Mouse (Mus musculus) heart, adult 11 months (tissue): Measurements from ENCODE around the gene Aste1.

ENCODE experiments used
- DNase-seq: peaks from one replicate; pipeline ENCODE4 v3.0.0; 2022

Gene Aste1

DNA sequence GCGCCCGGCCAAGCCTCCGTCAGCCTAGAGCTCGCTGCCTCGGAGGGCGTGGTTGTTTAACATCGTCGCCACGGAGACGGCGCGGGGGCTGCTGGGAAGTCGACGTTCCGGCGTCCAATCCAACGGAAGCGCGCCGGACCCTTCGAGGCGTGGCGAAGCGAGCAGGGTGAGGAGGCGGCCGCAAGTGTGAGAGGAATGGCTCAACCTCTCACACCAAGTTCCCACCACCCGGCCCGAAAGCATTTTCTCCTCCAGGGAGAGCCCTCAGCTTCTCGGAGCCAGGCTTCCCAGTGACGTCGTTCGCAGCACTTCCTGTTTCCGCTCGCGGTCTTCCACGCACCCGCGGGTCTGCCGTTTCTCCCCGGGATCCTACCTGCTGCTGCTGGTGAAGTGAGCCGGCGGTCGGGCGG lies at the start of gene Aste1, which contains the start of gene Nek11:
TSS of gene Aste1 (plus strand) at position 175 of the 410 bp plus-strand sequence.
TSS of gene Nek11 (minus strand) at position 307 of the 410 bp plus-strand sequence.
- peak; percentile 99 for DNase-seq

- DNase-seq, result no peak
These were observed 46.8 kb upstream of the Aste1 start for GRCm38 (mm10) chr9:105348242-105349031.

DNA sequence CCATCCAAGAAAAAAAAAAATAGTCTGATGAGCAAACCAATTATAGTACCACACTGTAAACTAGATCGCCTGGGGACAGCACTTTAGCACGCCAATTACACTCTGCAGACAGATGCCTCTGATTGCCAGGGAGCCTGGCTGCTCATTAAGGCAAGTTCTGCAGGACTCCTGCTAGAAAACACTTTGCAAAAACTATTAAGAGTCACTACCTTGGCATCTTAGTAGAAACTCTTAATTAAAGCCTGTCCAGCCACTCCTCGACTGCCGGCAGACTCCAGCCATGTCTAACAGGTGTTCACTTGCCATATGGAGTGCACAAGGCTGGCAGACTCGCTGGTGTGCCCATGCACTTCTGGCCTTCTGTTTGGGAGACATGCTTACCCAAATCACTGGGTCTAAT lies 46.2 kb upstream of the Aste1 start:
- no peak for DNase-seq

GRCm38 (mm10) chr9:105362181-105362580 lies 33.0 kb upstream of the Aste1 start:
- DNase-seq, result no peak

- DNase-seq, result no peak
These were observed 31.5 kb upstream of the Aste1 start for GRCm38 (mm10) chr9:105363520-105364231.

GRCm38 (mm10) chr9:105366199-105366598 lies 29.0 kb upstream of the Aste1 start:
- DNase-seq, result no peak

DNA sequence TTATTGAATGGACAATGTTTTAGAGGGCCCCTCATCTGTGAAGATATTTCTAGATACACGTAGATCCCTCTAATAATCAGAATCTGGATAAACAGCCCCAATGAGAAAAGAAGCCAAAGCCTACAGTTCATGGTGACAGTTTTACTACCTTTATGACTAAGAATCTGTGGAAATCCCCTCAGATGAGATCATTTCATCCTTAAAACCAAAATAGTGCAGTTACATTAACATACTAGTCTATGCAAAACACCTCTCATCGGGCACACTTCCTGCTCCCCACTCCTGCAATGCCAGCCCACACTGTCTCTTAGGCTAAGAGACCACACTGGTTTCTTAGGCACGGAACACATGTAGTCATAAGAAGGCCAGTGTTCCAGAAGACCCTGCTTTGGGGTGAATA lies 26.6 kb upstream of the Aste1 start:
- no peak for DNase-seq

- DNase-seq, result no peak
These were observed 20.8 kb upstream of the Aste1 start for GRCm38 (mm10) chr9:105374361-105374760.

- DNase-seq, result peak; percentile 25
These were observed 18.8 kb upstream of the Aste1 start for GRCm38 (mm10) chr9:105376411-105376810.

GRCm38 (mm10) chr9:105376954-105377530 lies 18.1 kb upstream of the Aste1 start:
- peak; percentile 84 for DNase-seq

DNA sequence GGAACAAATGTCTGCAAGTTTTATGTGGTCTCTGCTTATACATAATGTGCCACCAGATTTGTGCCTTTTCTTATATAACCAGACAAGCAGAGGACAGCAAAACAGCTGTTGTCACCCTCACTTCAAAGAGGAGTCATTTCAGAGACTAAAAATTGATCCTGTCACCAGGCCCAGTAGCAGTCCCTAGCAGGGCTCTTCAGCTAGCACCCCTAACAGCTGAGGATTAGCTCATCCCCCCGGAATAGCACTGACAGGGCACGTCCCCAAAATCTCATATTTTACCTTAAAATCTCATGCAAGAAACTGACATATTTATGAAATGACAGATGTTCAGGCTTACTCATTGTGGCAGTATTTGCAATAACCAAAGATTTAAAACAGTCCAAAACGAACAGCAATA lies 17.6 kb upstream of the Aste1 start:
- peak; percentile 14 for DNase-seq

DNA sequence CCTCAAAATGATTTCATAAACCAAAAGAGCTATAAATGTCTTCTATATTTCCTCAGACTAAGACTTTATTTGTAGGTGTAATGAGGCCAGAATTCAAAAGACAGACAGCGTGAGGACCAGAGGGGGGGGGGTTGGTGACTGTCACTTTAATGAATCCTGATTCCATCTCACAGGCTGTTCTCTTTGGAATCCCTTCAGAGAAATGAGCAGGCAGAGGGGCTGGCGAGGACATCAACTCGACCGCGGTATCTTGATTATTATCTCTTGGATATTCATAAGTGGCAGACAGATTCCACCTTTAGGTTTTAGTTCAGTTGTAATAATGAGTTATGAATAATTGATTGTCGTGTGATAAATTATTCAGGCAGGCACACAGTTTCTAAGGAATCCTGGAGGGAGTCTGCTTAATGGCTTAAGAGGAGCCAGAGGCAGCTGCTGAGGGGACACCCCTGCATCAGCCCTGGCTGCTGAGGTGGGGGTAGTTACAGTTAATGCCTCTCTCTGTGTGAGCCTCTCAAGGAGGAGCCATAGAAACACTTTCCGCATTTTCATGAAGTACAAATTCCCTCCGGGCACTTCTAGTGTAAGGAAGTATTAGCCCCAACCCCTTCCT lies 15.6 kb upstream of the Aste1 start:
- peak; percentile 24 for DNase-seq

DNA sequence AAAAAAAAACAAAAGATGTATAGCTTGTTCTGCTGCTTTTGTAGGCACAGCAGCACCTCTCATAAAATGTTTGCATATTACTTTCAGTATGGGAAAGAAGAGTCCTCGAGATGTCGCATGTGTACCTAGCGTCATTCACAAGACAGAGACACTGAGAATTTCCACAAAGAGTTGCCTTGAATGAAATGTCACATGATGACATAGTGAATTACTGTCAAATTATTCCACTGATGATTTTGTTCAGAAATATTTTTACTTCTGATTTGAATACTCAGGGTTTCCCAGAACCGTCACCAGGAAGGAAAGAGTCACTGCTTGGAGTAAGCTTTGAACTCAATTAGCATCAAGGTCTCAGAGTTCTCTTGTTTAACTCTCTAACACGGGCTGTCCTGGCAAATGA lies 7.8 kb upstream of the Aste1 start:
- no peak for DNase-seq

- peak; percentile 90 for DNase-seq
These were observed 5.9 kb upstream of the Aste1 start for GRCm38 (mm10) chr9:105389289-105389688.

- DNase-seq, result no peak
These were observed 4.6 kb upstream of the Aste1 start for GRCm38 (mm10) chr9:105390616-105391015.

- no peak for DNase-seq
These were observed 472 bp upstream of the Aste1 start for GRCm38 (mm10) chr9:105394720-105395119.

DNA sequence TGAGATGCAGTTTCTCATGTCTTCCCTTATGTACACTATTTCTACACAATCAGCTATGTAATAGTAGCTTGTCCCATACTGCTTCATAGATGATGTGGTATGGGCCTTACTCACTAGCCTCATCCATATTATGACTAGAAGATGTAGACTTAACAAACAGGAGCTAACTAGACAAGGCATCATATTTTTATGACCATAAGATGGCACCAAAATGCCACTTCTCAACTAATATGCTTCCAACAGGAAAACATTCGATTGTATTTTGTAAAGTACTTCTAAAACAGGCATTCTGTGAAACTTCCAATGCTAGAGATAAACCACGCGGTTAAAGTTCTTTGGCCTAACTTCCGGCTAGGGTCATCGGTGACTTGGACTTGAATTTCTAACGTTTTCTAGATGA lies 13.4 kb downstream of the Aste1 start:
- DNase-seq, result no peak

DNA sequence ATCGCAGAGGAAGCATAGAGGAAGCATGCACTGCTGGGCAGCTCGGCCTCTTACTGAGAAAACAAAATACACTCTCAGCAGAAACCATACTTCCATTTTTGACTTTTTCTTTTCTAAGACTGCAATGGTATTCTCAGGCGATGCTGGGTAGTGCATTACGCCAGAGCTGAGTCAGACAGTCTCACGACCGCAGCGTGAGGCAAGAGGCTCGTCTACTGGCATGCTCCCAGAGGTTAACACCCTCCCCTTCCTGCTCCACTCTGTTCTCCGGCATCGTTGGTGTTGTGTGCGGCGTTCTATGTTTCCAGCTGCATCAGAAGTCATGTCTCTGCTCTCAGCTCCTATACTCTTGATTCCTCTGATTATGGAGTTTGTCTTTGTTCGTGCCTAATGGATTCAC lies 63.8 kb downstream of the Aste1 start:
- peak; percentile 92 for DNase-seq

GRCm38 (mm10) chr9:105461496-105461895 lies 66.3 kb downstream of the Aste1 start:
- no peak for DNase-seq
